Mouse (Mus musculus) E14TG2a.4 (cell line): ENCODE results near the gene Smarcd2.
A peak's percentile ranks its signal among the peaks of the same experiment; 100 is the strongest.
"Not testable (repeated sequence)": the region's sequence is repeated elsewhere in the genome, so short reads cannot be mapped to it uniquely, and the experiment has no call there.

Experiments
- H3K27me3 ChIP-seq: 2 replicates; pipeline ENCODE4 v1.6.1; 2014; ENCODE audit warnings: low read length, control low read depth; ENCODE audit not compliant: insufficient read depth
- H3K36me3 ChIP-seq: 2 replicates; pipeline ENCODE4 v1.6.1; 2014; ENCODE audit warnings: low read length, control low read depth; ENCODE audit not compliant: insufficient read depth
- H3K4me1 ChIP-seq: replicated peaks from 2 replicates; pipeline ENCODE4 v1.6.1; 2014; ENCODE audit warnings: low read depth, low read length, control low read depth
- H3K4me3 ChIP-seq: replicated peaks from 2 replicates; pipeline ENCODE4 v1.5.1; 2014; ENCODE audit warnings: mild to moderate bottlenecking, low read length
- H3K9me3 ChIP-seq: 2 replicates; pipeline ENCODE4 v1.6.1; 2014; ENCODE audit warnings: low read length, control low read depth
- CTCF ChIP-seq: conservative IDR thresholded peaks from 2 replicates; pipeline ENCODE4 v1.5.1; 2014; ENCODE audit warnings: low read length
- NANOG ChIP-seq: IDR thresholded peaks from 2 replicates; pipeline ENCODE4 v1.6.1; 2014; ENCODE audit warnings: borderline replicate concordance, low read length, mixed read lengths
- POU5F1 ChIP-seq: IDR thresholded peaks from 2 replicates; pipeline ENCODE4 v1.6.1; 2014; ENCODE audit warnings: low read length, borderline replicate concordance

The Smarcd2 gene

DNA sequence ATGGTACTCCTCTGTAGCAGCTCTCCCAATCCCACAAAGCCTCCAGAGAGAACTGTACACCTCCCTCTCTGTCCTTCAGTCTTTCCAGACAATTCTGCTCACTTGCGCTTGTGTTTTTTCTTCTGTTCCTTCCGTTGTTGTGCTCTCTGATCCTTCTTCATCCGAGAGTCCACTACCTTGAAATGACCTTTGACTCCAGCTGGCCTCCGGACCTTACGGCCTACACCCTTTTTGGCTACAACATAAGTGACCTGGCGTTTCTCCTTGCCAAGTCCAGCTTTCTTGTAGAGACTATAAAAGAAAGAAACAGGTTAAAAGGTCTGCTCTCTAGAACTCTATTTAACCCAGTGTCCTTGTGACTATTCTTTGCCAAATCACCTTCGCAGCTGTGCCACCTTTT lies 23.4 kb downstream of the Smarcd2 start:
- Histone ChIP-seq H3K36me3 (peaks cover 99% of the 10 kb centered on the region), H3K4me1 (peaks cover 40% of the 10 kb centered on the region)
- TF ChIP-seq NANOG: no peak
- no peak for TF ChIP-seq POU5F1
- TF ChIP-seq CTCF: no peak

DNA sequence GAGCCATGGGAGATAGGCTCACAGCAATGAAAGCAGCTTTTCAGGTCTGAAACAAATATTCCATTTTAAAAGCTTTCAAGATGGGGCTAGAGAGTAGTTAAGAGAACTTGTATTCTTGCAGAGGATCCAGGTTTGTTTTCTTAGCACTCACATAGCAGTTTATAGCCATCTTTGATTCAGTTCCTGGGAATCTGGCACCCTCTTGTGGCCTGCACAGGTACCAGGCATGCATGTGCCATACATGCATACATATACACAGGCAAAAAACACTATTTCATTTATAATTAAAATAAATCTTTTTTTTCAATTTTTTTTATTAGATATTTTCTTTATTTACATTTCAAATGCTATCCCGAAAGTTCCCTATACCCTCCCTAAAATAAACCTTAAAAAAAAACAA lies 25.9 kb downstream of the Smarcd2 start:
- H3K4me1 ChIP-seq: peaks cover 18% of the 10 kb centered on the region
- H3K9me3 ChIP-seq: no peaks in the 10 kb centered on the region
- H3K36me3 ChIP-seq: peaks cover 99% of the 10 kb centered on the region
- H3K4me3 ChIP-seq: no peak overlapping the region
- TF ChIP-seq CTCF (peak; percentile 64), NANOG (no peak), POU5F1 (no peak)
- H3K27me3 ChIP-seq: no peaks in the 10 kb centered on the region

More for the DNA sequence above, 23.4 kb downstream of the Smarcd2 start:
- H3K27me3 ChIP-seq: no peaks in the 10 kb centered on the region
- no peak overlapping the region for H3K4me3 ChIP-seq
- H3K9me3 ChIP-seq: no peaks in the 10 kb centered on the region

DNA sequence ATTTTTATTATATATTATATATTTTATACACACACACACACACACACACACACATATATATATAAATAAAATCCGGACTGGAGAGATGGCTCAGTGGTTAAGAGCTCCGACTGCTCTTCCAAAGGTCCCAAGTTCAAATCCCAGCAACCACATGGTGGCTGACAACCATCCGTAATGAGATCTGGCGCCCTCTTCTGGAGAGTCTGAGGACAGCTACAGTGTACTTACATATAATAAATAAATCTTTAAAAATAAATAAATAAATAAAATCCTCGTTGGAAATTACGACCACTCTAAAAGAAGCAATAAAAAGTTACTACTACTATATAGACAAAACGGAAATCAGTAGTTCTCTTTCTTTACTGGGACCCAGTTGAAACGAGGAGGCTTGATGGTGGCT lies 38.8 kb downstream of the Smarcd2 start:
- peak; percentile 38; the same call in 1 of the 2 replicates for TF ChIP-seq CTCF

DNA sequence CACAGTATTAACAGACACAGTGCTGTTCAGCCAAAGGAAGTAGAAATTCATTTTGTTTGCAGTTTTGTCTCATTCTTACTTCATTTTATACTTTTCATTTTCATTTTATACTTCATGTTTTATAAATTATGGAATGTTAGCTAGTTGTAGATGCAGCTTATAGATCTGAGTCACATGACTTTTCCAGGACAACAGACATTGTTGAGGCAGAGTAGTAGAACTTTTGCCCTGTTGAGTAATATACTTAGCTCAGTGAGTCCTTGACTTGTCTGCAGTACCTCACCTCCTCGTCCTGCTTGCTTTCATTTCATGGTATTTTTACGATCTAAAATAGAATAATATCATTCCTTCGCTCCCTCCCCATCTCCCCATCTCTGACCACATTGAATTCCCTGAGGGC lies 52.2 kb downstream of the Smarcd2 start:
- Histone ChIP-seq H3K27me3 (no peaks in the 10 kb centered on the region), H3K36me3 (peaks cover 27% of the 10 kb centered on the region), H3K4me1 (peaks cover 23% of the 10 kb centered on the region), H3K4me3 (no peak overlapping the region), H3K9me3 (no peaks in the 10 kb centered on the region)
- TF ChIP-seq POU5F1 (no peak), NANOG (no peak), CTCF (no peak)

More for the DNA sequence above, 38.8 kb downstream of the Smarcd2 start:
- H3K4me3 ChIP-seq, H3K9me3 ChIP-seq, H3K27me3 ChIP-seq, H3K4me1 ChIP-seq: not testable (repeated sequence)
- peaks cover 86% of the 10 kb centered on the region for H3K36me3 ChIP-seq

DNA sequence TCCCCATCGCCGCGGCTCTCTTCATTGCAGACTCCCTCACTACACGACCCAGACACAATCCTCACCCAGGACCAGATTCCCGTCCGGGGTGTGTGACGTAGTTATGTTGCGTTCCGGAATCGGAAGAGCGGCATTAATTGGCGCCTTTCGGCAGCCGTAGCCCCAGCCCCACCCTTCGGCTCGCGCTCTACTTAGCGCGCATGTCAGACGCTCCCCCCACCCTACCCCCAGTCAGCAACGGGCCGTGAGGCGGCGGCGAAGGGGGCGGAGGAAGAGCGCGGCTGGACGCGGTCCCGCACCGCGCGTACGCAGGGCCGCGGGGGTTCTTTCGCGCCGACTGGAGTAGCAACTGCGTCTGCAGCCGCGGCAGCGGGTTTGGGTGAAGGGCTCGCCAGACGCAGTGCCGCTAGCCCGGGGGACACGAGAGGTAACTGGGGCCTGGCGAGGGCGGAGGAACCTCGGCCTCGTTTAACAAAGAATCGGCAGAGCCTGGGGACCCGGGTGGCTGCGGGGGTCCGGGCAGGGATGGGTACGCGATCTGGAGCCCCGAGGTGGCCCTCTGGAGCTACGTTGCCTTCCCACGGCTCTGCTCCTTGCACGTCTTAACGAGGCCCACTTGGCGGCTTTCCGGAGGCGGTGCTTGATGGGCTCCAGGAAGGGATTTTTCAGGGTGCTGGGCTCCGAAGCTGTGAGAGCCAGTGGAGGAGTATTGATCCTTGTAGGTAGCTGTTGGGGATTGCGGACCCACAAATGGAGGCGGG lies 55.9 kb downstream of the Smarcd2 start, which contains the start of gene Ddx42:
Ddx42 (plus strand) TSS at position 197 of the 761 bp plus-strand sequence.
- H3K9me3 ChIP-seq: no peaks in the 10 kb centered on the region
- no peak for TF ChIP-seq NANOG
- no peak for TF ChIP-seq POU5F1
- no peak for TF ChIP-seq CTCF

DNA sequence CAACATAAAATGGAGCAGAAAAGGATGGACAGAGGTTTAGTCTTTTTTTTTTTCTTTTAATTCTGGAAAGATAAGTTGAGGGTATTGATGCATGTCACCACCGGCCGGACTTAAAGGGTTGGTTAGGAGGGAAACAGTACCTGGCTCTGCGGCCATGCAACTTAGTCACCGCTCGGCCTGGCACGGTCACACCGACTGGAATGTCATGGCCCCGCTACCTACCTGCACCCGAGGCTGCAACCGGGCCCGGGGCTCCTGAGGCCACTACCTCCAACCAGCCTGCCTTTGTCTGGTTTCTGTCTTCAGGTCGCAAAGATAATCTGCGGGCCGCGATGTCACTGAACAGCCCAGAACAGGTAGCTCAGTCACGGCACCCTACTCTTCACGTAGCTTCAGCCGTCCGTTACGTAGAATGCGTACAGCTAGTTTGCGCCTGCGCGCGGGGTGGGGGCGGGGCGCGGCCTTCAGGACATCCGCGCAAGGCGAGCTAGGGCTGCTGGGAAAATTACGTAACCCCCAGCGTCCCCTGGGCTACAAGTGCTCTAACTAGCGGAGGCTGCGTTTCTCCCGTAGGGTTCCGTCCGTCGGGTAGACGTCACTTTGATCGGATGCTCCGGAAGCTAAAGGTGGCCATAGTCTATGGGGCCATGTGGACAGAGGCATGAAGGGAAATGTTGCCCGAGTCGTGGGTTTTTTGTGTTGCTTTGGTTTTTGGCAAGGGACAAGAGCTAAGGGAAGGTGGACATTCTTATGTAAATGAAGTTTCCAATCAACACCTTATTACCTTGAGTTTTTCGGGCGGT lies 56.6 kb downstream of the Smarcd2 start, which contains the start of gene Ccdc47:
Ccdc47 (minus strand) TSS at position 418 of the 803 bp plus-strand sequence.
- TF ChIP-seq POU5F1 (no peak), CTCF (no peak), NANOG (no peak)
- Histone ChIP-seq H3K4me1 (peaks cover 33% of the 10 kb centered on the region), H3K36me3 (peaks cover 37% of the 10 kb centered on the region), H3K27me3 (no peaks in the 10 kb centered on the region), H3K9me3 (no peaks in the 10 kb centered on the region), H3K4me3 (peak within 1 kb of the TSS; percentile 99)

More for the DNA sequence above, 55.9 kb downstream of the Smarcd2 start, which contains the start of gene Ddx42:
- Histone ChIP-seq H3K4me3 (peak within 1 kb of the TSS; percentile 99), H3K4me1 (peaks cover 33% of the 10 kb centered on the region), H3K36me3 (peaks cover 29% of the 10 kb centered on the region), H3K27me3 (no peaks in the 10 kb centered on the region)

DNA sequence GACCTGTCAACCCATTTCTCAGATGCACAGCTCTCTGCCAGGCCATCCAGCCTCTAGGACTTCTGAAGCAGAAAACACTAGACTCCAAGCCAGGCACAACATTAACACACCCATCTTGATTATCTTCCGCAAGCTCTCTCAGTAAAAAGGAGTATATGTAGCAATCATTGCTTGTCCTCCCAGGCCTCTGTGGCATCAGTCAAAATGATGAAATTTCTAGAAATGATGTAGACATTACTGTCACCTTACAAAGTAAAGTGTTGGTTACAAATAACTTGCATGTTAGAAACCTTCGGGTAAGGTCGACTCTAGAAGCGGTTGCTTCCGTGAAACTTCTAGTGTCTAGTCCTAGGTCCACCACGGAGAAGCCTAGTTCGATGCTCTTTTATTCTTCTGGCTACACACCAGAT lies 57.3 kb downstream of the Smarcd2 start:
- Histone ChIP-seq H3K4me1 (peaks cover 30% of the 10 kb centered on the region), H3K9me3 (no peaks in the 10 kb centered on the region), H3K27me3 (no peaks in the 10 kb centered on the region), H3K4me3 (peak overlapping the region; percentile 99), H3K36me3 (peaks cover 40% of the 10 kb centered on the region)
- no peak for TF ChIP-seq NANOG
- TF ChIP-seq POU5F1: no peak
- TF ChIP-seq CTCF: no peak

DNA sequence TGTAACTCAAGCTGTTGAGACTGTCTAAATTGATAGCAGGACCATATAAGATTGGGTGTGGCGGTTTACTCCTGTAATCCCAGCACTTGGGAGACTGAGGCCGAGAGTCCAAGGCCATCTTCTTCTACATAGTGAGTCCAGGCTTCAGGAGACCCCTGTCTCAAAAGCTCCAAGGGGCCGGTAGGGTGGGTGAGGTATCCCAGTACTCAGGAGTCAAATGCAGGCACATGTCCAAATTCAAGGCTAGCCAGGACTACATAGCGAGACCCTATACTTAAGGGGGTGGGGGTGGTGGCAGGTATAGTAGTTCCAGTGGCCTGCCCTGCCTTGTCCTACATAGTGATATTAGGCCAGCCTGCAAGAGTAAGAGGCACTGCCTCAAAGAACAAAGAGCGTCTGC lies 57.9 kb downstream of the Smarcd2 start:
- H3K4me3 ChIP-seq: peak overlapping the region; percentile 99
- H3K9me3 ChIP-seq: no peaks in the 10 kb centered on the region
- no peak for TF ChIP-seq CTCF
- TF ChIP-seq NANOG: no peak
- TF ChIP-seq POU5F1: no peak
- peaks cover 30% of the 10 kb centered on the region for H3K4me1 ChIP-seq
- H3K36me3 ChIP-seq: peaks cover 46% of the 10 kb centered on the region
- H3K27me3 ChIP-seq: no peaks in the 10 kb centered on the region
